ENCODE assay signal across 24 mouse cellular contexts in genomic region chr13:35515291-35515690, GRCm38 (mm10).
"Had no signal": no experiment of that assay in that cellular context is flagged by ENCODE, and none has a peak within 500 bp of the region (broad histone marks: within the 10 kb centered on the region; RNA-seq: fewer than 3 reads in every experiment).

No protein-coding gene starts in this region.

- H3K4me2 ChIP-seq: heart, embryonic 11.5 days; heart, embryonic 13.5 days; heart, embryonic 15.5 days; hindbrain, embryonic 13.5 days; hindbrain, embryonic 15.5 days; kidney, embryonic 15.5 days; limb, embryonic 13.5 days; limb, embryonic 15.5 days; liver, embryonic 12.5 days had no signal

- H3K4me3 ChIP-seq: heart, adult 2 months; heart, embryonic 13.5 days; heart, embryonic 15.5 days; hindbrain, embryonic 13.5 days; hindbrain, embryonic 15.5 days; kidney, embryonic 15.5 days; limb, embryonic 13.5 days; limb, embryonic 15.5 days; liver, embryonic 12.5 days had no signal

- H3K9me3 ChIP-seq: heart, embryonic 13.5 days; heart, embryonic 15.5 days; hindbrain, embryonic 15.5 days; kidney, embryonic 15.5 days; limb, embryonic 13.5 days; limb, embryonic 15.5 days; liver, embryonic 12.5 days had no signal

- DNase-seq: gastrocnemius, postnatal 14 days; gastrocnemius, postnatal 36 days; heart, adult 2 months; heart, postnatal 4 days; kidney, adult 11 months; kidney, adult 2 months; kidney, adult 9 months; kidney, postnatal 14 days; kidney, postnatal 36 days; layer of hippocampus, adult 9-11 months; layer of hippocampus, postnatal 36 days; left cerebral cortex, postnatal 4 days had no signal

- ATAC-seq: hindbrain, postnatal 0 days; intestine, embryonic 16.5 days; liver, embryonic 12.5 days had no signal

- H3K36me3 ChIP-seq: heart, embryonic 13.5 days; heart, embryonic 15.5 days; hindbrain, embryonic 13.5 days; hindbrain, embryonic 15.5 days; kidney, embryonic 15.5 days; limb, embryonic 13.5 days; limb, embryonic 15.5 days; liver, embryonic 12.5 days had no signal

- H3K9ac ChIP-seq: heart, embryonic 13.5 days; heart, embryonic 15.5 days; hindbrain, embryonic 13.5 days; hindbrain, embryonic 15.5 days; kidney, embryonic 15.5 days; limb, embryonic 13.5 days; limb, embryonic 15.5 days; liver, embryonic 12.5 days had no signal

- H3K4me1 ChIP-seq: heart, embryonic 15.5 days; hindbrain, embryonic 13.5 days; hindbrain, embryonic 15.5 days; kidney, embryonic 15.5 days; limb, embryonic 13.5 days; limb, embryonic 15.5 days had no signal

- H3K27ac ChIP-seq: heart, adult 2 months; heart, embryonic 13.5 days; heart, embryonic 15.5 days; hindbrain, embryonic 13.5 days; hindbrain, embryonic 15.5 days; hindbrain, postnatal 0 days; kidney, embryonic 15.5 days; kidney, postnatal 0 days; limb, embryonic 13.5 days; limb, embryonic 15.5 days; liver, embryonic 12.5 days had no signal

- H3K27me3 ChIP-seq: heart, embryonic 13.5 days; heart, embryonic 15.5 days; hindbrain, embryonic 13.5 days; hindbrain, embryonic 15.5 days; kidney, embryonic 15.5 days; limb, embryonic 13.5 days; limb, embryonic 15.5 days; liver, embryonic 12.5 days had no signal
